Mouse (Mus musculus) liver, embryonic 11.5 days (tissue): Measurements from ENCODE around the gene Cep63. TPM values are rescaled to one million over a fixed set of nuclear protein-coding genes. Genes with fewer than 3 reads are reported as not detected.

Source experiments
- polyA plus RNA-seq: library from polyadenylated mRNA; unstranded; fragments of >200 nt; fragmentation: Nextera tagmentation; extraction: Ambion mirVana; gene quantifications from 2 replicates; pipeline ENCODE4 v1.2.1, GENCODE M21; 2014

Cep63 gene
- polyA plus RNA-seq, 1 experiment from 2014 or later: 39.1 TPM

Other genes starting within 250 kb of the Cep63 start
- gene Ky, start 120.8 kb downstream of the Cep63 start, polyA plus RNA-seq: not detected in 2 replicates
- gene Anapc13, start 238 bp downstream of the Cep63 start, polyA plus RNA-seq: 141 and 149 TPM in 2 replicates
- 17.4 and 18.8 TPM in 2 replicates for gene Amotl2, start 90.1 kb upstream of the Cep63 start, polyA plus RNA-seq
- gene Ryk, start 208.4 kb upstream of the Cep63 start, polyA plus RNA-seq: 15.7 and 16.2 TPM in 2 replicates